Mouse (Mus musculus): Measurements from ENCODE around the gene Hddc3. TPM values are rescaled to one million over a fixed set of nuclear protein-coding genes. Genes with fewer than 3 reads are reported as not detected.

The Hddc3 gene
- total and polyA plus RNA-seq, 3 experiments, result 2.6 to 12.6 (median 5.5) TPM

DNA sequence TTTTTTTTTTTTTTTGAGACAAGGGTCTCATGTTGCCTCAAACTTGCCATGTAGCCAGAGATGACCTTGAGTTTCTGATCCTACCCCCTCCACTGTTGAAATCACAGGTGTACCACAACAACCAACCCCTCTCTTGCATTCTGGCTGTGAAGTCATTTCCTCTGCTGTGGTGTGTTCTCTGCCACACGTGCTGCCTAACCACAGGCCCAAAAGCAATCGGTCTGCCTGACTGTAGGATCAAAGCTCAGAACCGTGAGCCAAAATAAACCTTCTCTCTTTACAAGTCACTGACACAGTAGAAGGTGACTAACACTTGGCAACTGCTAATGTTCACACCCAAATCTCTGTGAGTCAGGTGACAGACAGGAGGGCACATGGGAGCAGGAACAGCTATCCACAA lies 17.5 kb downstream of the Hddc3 start:
- TF ChIP-seq BHLHE40 (IDR thresholded peaks at IDR 0.05; ENCODE audit: low read depth, low read length) (peak; percentile 61), ZC3H11A (IDR thresholded peaks at IDR 0.05; ENCODE audit: low read depth, low read length) (no peak)
- no peak overlapping the region for H3K4me2 ChIP-seq (ENCODE audit: insufficient read depth, low read depth, poor library complexity, severe bottlenecking)
- H3K27me3 ChIP-seq (replicated peaks), result no peaks in the 10 kb centered on the region
- no peak overlapping the region for H3K4me3 ChIP-seq (replicated peaks in 1 of 3; ENCODE audit: low read depth in 2 of 3, low read length in 2 of 3, poor library complexity in 1 of 3)
- H3K36me3 ChIP-seq (replicated peaks in 1 of 2; ENCODE audit: control insufficient read depth in 1 of 2, insufficient read depth in 1 of 2, low read length in 1 of 2), result peaks cover 76 to 93% of the 10 kb centered on the region in 2 experiments
- H3K9ac ChIP-seq (ENCODE audit: insufficient read depth, low read depth), result no peak overlapping the region
- no peak for DNase-seq (ENCODE audit: extremely low read depth)
- H3K27ac ChIP-seq (ENCODE audit: insufficient read depth, low read depth), result no peak overlapping the region
- no peaks in the 10 kb centered on the region for H3K79me2 ChIP-seq (replicated peaks; ENCODE audit: control insufficient read depth, extremely low read depth, insufficient read depth, poor library complexity, severe bottlenecking)
- in situ Hi-C loops (cut with MboI; ENCODE audit: low pct_ligation_motif_present, low pct_unique_long_range_greater_than_20kb, low sequenced_read_pairs), result no loop called here
- no peaks in the 10 kb centered on the region for H3K9me3 ChIP-seq (replicated peaks; ENCODE audit: low read length)
- H3K4me1 ChIP-seq (ENCODE audit: control insufficient read depth in 1 of 2, insufficient read depth in 2 of 2), result peaks cover 0 to 5% of the 10 kb centered on the region in 2 experiments; a peak in 2 of 4 replicates
- dilution Hi-C loops (cut with MboI; ENCODE audit: extremely low pct_ligation_motif_present, extremely low pct_unique_long_range_greater_than_20kb, low sequenced_read_pairs), result no loop called here

DNA sequence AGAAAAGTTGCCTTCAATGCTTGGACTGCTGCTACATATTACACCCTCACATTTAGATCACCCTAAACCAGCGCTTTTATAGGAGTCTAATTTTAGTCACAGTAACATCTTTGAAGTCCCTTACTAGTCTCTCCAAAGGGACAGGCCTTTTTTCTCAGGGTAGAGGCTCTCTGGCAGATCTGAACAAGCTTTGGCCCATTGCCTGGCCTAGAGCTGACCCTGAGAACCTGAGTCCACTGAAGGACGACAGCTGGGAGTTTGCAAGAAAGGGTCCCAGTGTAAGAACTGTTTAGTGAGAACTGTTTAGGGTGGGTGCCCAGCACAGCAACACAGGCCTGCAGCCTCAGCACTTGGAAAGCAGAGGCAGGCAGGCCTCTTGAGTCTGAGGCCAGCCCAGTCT lies 22.9 kb downstream of the Hddc3 start:
- peaks cover 62 to 72% of the 10 kb centered on the region in 2 experiments for H3K36me3 ChIP-seq (replicated peaks in 1 of 2; ENCODE audit: control insufficient read depth in 1 of 2, insufficient read depth in 1 of 2, low read length in 1 of 2)
- H3K4me3 ChIP-seq (replicated peaks in 1 of 3; ENCODE audit: low read depth in 2 of 3, low read length in 2 of 3, poor library complexity in 1 of 3), result no peak overlapping the region
- in situ Hi-C loops (cut with MboI; ENCODE audit: low pct_ligation_motif_present, low pct_unique_long_range_greater_than_20kb, low sequenced_read_pairs) (no loop called here), dilution Hi-C loops (cut with MboI; ENCODE audit: extremely low pct_ligation_motif_present, extremely low pct_unique_long_range_greater_than_20kb, low sequenced_read_pairs) (no loop called here)
- no peak overlapping the region for H3K4me2 ChIP-seq (ENCODE audit: insufficient read depth, low read depth, poor library complexity, severe bottlenecking)
- H3K9ac ChIP-seq (ENCODE audit: insufficient read depth, low read depth), result no peak overlapping the region
- H3K9me3 ChIP-seq (replicated peaks; ENCODE audit: low read length), result no peaks in the 10 kb centered on the region
- H3K27me3 ChIP-seq (replicated peaks), result no peaks in the 10 kb centered on the region
- H3K79me2 ChIP-seq (replicated peaks; ENCODE audit: control insufficient read depth, extremely low read depth, insufficient read depth, poor library complexity, severe bottlenecking), result peaks cover 6% of the 10 kb centered on the region
- H3K4me1 ChIP-seq (ENCODE audit: control insufficient read depth in 1 of 2, insufficient read depth in 2 of 2), result peaks cover 6 to 27% of the 10 kb centered on the region in 2 experiments
- no peak overlapping the region for H3K27ac ChIP-seq (ENCODE audit: insufficient read depth, low read depth)
- no peak for TF ChIP-seq ETS1 (conservative IDR thresholded peaks at IDR 0.05; ENCODE audit: low read depth, low read length)
- no peak for TF ChIP-seq TBP (conservative IDR thresholded peaks at IDR 0.05; ENCODE audit: low read depth, low read length)
- no peak for TF ChIP-seq USF1 (IDR thresholded peaks at IDR 0.05; ENCODE audit: low read depth, low read length)
- TF ChIP-seq MAFK (IDR thresholded peaks at IDR 0.05; ENCODE audit: insufficient replicate concordance, low read length), result no peak
- TF ChIP-seq E2F4 (IDR thresholded peaks at IDR 0.05; ENCODE audit: insufficient replicate concordance, low read depth, low read length), result no peak
- TF ChIP-seq UBTF (IDR thresholded peaks at IDR 0.05; ENCODE audit: low read depth, low read length), result no peak
- no peak for TF ChIP-seq HCFC1 (IDR thresholded peaks at IDR 0.05; ENCODE audit: low read depth, low read length)
- DNase-seq (ENCODE audit: extremely low read depth), result no peak

GRCm38 (mm10) chr7:80367232-80367631 lies 24.3 kb downstream of the Hddc3 start:
- Histone ChIP-seq H3K4me2 (ENCODE audit: insufficient read depth, low read depth, poor library complexity, severe bottlenecking) (no peak overlapping the region), H3K27ac (ENCODE audit: insufficient read depth, low read depth) (no peak overlapping the region), H3K9me3 (replicated peaks; ENCODE audit: low read length) (no peaks in the 10 kb centered on the region), H3K27me3 (replicated peaks) (no peaks in the 10 kb centered on the region), H3K36me3 (replicated peaks in 1 of 2; ENCODE audit: control insufficient read depth in 1 of 2, insufficient read depth in 1 of 2, low read length in 1 of 2) (peaks cover 53 to 58% of the 10 kb centered on the region in 2 experiments), H3K4me1 (ENCODE audit: control insufficient read depth in 1 of 2, insufficient read depth in 2 of 2) (peaks cover 6 to 34% of the 10 kb centered on the region in 2 experiments), H3K79me2 (replicated peaks; ENCODE audit: control insufficient read depth, extremely low read depth, insufficient read depth, poor library complexity, severe bottlenecking) (peaks cover 6% of the 10 kb centered on the region), H3K4me3 (replicated peaks in 1 of 3; ENCODE audit: low read depth in 2 of 3, low read length in 2 of 3, poor library complexity in 1 of 3) (no peak overlapping the region), H3K9ac (ENCODE audit: insufficient read depth, low read depth) (no peak overlapping the region)
- no peak for TF ChIP-seq GABPA (IDR thresholded peaks at IDR 0.05; ENCODE audit: insufficient replicate concordance, low read depth, low read length)
- no peak for TF ChIP-seq EP300 (IDR thresholded peaks at IDR 0.05; ENCODE audit: low read length)
- no peak for TF ChIP-seq SMC3 (IDR thresholded peaks at IDR 0.05; ENCODE audit: low read depth, low read length)
- no peak for TF ChIP-seq TCF12 (IDR thresholded peaks at IDR 0.05; ENCODE audit: low read depth, low read length)
- no peak for DNase-seq (ENCODE audit: extremely low read depth)
- dilution Hi-C loops (cut with MboI; ENCODE audit: extremely low pct_ligation_motif_present, extremely low pct_unique_long_range_greater_than_20kb, low sequenced_read_pairs) (no loop called here), in situ Hi-C loops (cut with MboI; ENCODE audit: low pct_ligation_motif_present, low pct_unique_long_range_greater_than_20kb, low sequenced_read_pairs) (no loop called here)
